Mouse (Mus musculus): Measurements from ENCODE around the gene Dync1h1.
"Not testable (repeated sequence)": the region's sequence is repeated elsewhere in the genome, so short reads cannot be mapped to it uniquely, and the experiment has no call there.

The Dync1h1 gene

DNA sequence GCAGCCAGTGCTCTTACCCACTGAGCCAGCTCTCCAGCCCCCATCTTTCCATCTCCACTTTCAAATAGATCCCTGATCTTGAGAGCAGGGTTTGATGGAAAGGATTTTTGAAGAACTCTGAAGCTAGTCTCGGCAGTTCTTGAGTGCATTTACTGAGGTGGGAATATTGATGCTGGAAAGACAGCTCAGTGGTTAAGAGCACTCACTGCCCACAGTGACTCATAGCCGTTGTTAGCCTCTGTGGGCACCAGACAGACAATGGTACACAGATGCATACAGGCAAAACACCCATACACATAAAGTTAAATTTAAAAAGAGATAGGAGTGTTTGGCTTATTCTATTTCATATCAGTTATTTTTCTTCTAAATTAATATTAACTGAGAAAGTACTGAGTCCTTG lies 5.4 kb downstream of the Dync1h1 start:
- no peak for DNase-seq (ENCODE audit: low spot score)

- no peak for DNase-seq (ENCODE audit: low spot score)
Measured at GRCm38 (mm10) chr12:110608460-110609152, 7.4 kb downstream of the Dync1h1 start.

GRCm38 (mm10) chr12:110609153-110609497 lies 7.9 kb downstream of the Dync1h1 start:
- DNase-seq (ENCODE audit: low spot score): no peak

- DNase-seq (ENCODE audit: low spot score): no peak
Measured at GRCm38 (mm10) chr12:110610713-110611112, 9.5 kb downstream of the Dync1h1 start.

GRCm38 (mm10) chr12:110630056-110630455 lies 28.8 kb downstream of the Dync1h1 start:
- no peak for DNase-seq (ENCODE audit: low spot score)

DNA sequence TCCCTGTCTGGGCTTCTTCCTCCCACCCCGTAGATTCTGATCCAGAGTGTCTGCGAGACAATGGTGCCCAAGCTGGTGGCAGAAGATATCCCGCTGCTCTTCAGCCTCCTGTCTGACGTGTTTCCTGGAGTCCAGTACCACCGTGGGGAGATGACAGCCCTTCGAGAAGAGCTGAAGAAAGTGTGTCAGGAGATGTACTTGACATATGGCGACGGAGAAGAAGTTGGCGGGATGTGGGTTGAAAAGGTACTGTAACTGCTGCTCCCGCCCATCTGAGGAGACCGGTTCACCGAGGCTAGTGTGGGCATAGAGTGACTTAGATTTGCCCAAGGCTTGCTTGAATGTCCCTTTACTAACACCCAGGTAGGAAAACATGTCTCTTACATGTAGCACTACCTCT lies 35.0 kb downstream of the Dync1h1 start:
- no peak for DNase-seq (ENCODE audit: low spot score)

GRCm38 (mm10) chr12:110637507-110638114 lies 36.4 kb downstream of the Dync1h1 start:
- DNase-seq (ENCODE audit: low spot score): no peak

DNA sequence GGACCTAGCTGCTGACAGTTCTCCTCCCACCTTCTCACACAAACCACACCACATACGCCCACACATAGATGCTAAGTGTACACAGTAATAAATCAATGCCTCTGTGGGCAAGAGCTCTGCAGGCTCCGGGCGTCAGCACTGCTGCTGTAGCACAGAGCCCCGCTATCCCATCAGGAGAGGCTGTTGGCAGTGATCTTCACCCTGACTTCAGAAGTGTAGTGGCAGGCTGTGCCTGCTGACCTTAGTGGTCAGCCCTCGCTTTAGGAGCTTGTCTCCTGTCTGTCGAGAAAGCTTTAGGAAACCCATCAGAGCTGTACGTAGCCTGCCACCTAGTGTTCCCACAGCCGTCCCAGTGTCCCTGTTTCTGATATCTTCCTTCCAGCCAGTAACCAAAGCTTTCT lies 49.0 kb downstream of the Dync1h1 start:
- no peak for DNase-seq (ENCODE audit: low spot score)

DNA sequence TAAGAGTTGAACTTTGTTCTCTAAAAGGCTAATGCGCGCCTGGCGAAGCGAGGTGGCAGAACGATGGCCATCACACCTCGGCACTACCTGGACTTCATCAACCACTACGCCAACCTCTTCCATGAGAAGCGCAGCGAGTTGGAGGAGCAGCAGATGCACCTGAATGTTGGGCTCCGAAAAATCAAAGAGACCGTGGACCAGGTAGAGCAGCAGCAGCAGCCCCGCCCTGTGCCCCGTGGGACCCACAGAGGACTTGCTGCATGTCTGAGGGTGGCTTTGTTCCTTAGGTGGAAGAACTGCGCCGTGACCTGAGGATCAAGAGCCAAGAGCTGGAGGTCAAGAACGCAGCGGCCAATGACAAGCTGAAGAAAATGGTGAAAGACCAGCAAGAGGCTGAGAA lies 50.2 kb downstream of the Dync1h1 start:
- DNase-seq (ENCODE audit: low spot score): no peak

DNA sequence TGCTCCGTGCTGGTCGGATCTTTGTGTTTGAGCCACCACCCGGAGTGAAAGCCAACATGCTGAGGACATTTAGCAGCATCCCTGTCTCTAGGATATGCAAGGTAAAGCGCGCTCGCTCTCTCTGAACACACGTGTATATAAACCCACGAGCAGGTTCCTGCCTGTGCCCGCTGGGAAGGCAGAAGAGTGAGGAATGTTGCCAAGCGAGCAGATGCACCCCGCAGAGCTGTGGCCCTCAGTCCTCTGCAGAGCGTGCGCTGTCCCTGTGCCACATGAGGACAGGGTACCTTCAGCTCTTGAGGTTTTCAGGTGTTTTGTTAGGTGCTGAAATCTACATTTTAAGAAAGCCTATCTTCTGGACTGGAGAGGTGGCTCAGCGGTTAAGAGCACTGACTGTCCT lies 60.5 kb downstream of the Dync1h1 start:
- DNase-seq (ENCODE audit: low spot score): no peak

GRCm38 (mm10) chr12:110667466-110668077 lies 66.3 kb downstream of the Dync1h1 start:
- DNase-seq (ENCODE audit: low spot score): no peak

DNA sequence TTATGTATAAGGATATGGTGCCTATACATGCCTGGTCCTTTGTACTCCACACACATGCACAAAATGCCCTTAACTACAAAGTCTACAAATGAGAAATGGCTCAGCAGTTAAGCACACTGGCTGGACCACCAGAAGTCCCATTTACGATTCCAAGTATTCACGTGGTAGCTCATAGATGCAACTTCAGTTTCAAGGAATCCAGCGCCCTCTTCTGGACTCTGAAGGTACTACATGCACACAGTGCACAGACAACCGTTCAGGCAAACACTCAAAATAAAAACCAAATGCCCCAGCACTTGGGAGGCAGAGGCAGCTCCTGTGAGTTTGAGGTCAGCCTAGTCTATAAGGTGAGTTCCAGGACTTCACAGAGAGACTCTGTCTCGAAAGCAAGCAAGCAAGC lies 73.0 kb downstream of the Dync1h1 start:
- DNase-seq (ENCODE audit: low spot score): no peak

GRCm38 (mm10) chr12:110681191-110681590 lies 79.9 kb downstream of the Dync1h1 start:
- DNase-seq (ENCODE audit: low spot score): no peak

GRCm38 (mm10) chr12:110681878-110682277 lies 80.6 kb downstream of the Dync1h1 start:
- no peak for DNase-seq (ENCODE audit: low spot score)

DNA sequence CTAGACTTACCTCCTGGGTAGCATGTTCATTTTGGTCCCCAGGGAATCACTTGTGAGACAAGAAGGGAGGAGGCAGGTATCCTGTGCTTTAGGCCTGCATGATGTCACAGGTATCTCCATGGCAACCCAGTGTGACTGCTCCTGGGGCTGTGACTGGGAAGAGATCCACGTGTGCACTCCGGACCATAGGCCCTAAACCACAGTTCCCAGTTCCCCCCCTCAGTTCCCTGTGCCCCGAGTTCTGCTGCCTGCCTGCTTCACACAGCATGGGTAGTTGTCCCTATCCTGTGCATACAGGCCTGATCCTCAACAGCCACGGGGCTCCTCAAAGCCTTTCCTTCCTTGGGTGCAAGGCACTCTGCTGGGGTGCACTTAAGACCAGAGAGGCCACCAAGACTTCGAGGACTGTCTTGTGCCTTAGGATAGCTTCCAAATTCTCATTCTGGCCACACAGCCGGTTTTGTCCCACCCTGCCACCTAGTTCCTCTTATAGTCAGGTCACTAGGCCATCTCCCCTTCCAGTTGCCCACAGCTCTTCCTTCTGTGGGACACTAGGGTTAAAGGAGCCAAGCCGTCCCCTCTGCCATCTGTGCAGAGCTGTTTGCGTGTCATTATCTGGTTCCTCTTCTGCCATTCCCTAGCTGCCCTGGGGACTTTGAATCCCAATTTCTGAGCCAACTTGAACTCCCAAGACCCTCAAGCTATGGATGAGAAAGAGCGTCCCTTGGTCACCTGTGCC lies 81.5 kb downstream of the Dync1h1 start, which contains the start of gene 1700001K19Rik:
1700001K19Rik (minus strand) TSS at position 59 of the 739 bp plus-strand sequence.
- no peak for DNase-seq (ENCODE audit: low spot score)

- no peak for DNase-seq (ENCODE audit: low spot score)
Measured at GRCm38 (mm10) chr12:110683580-110683979, 82.3 kb downstream of the Dync1h1 start.

GRCm38 (mm10) chr12:110687894-110688734 lies 86.9 kb downstream of the Dync1h1 start:
- DNase-seq (ENCODE audit: low spot score): no peak

- DNase-seq (ENCODE audit: low spot score): not testable (repeated sequence)
Measured at GRCm38 (mm10) chr12:110688921-110689320, 87.7 kb downstream of the Dync1h1 start.

DNA sequence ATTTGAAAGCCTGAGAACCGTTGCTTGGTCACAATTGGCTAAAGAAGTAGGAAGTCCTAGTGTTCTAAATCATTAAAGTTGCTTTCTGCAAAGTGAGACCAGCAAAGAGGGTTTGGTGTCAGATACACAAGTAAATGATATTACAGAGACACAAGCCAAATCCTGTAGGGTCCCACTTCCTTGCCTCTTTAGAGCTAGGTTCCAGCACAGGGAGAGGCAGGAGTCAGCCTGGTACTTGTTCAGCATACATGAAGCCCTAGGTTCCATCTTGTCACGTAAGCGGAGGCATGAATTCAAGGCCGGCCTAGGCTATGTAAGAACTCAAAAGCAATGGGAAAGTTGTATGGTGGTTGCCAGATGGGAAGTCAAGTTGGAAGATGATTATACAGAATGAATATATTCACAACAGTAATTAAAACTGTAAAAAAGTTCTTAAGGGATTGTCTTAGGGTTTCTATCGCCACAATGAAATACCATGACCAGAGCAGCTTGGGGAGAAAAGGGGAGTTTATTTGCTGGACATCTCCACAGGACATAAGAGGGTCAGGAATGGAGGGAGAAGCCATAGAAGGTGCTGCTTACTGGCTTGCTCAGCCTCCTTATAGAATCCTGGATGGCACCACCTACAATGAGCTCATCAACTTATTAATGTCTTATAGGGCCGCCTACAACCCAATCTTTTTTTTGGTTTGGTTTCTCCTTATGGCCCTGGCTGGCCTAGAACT lies 88.8 kb downstream of the Dync1h1 start:
- DNase-seq (ENCODE audit: low spot score): no peak

GRCm38 (mm10) chr12:110693378-110693777 lies 92.1 kb downstream of the Dync1h1 start:
- not testable (repeated sequence) for DNase-seq (ENCODE audit: low spot score)

- DNase-seq (ENCODE audit: low spot score): peak; percentile 46
Measured at GRCm38 (mm10) chr12:110695676-110696171, 94.5 kb downstream of the Dync1h1 start.
